Mouse (Mus musculus): ENCODE data around the gene Gkn2.

GRCm38 (mm10) chr6:87384761-87385160 lies 11.6 kb downstream of the Gkn2 start:
- TF ChIP-seq CTCF (IDR thresholded peaks at IDR 0.05; ENCODE audit: control insufficient read depth, insufficient read depth, insufficient read length) (no peak), USF1 (IDR thresholded peaks at IDR 0.05; ENCODE audit: low read depth) (no peak), CEBPB (IDR thresholded peaks at IDR 0.05; ENCODE audit: low read depth) (no peak), MAX (IDR thresholded peaks at IDR 0.05) (no peak), FOSL1 (IDR thresholded peaks at IDR 0.05; ENCODE audit: insufficient read depth, low read length, poor library complexity, severe bottlenecking) (no peak), MYOD1 (IDR thresholded peaks at IDR 0.05; ENCODE audit: control insufficient read depth, insufficient read length, low read depth) (no peak), MYOG (IDR thresholded peaks at IDR 0.05; ENCODE audit: control insufficient read depth, extremely low read depth, insufficient read length) (no peak)
